Mouse (Mus musculus): ENCODE results near the gene Usp20. TPM values are rescaled to one million over a fixed set of nuclear protein-coding genes. Genes with fewer than 3 reads are reported as not detected.

The Usp20 gene
- polyA plus RNA-seq, 1 experiment from 2014 or later, result 18.0 TPM

DNA sequence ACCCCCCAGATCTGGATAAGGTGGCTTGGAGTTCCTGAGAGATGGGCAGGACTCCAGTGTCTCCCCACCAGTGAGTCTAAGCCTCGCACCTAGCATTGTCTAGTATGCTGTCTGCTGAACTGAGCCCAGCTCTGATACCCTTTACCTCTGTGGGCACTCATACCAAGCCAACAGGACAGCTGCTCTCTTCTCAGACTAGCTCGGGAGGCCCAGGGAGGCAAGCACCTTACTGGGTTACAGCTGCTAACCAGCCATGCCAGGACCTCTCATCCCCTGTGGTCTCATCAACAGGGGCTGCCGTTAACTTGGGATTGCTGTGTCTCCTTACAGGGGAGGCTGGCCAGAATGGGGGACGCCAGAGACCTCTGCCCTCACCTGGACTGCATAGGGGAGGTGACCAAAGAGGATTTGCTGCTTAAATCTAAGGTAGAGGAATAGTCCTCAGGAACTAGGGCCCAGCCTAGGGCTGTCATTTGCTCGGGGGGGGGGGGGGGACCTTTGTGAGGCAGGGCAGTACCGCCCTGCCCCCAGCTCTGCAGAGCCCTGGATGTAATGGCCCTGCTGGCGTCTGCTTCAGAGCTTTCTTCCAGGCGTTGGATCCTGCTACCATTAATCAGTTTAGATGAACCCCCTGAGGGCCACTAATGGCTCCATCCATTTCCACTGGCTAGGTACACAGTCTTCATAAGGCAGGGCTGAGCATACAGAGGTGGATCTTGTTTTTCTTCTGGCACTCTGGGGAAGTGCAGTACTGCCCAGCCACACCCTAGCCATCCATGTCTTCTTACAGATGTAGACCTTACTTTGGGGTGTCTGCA is 16.6 kb downstream of the Usp20 start:
- no peaks in the 10 kb centered on the region for H3K9me3 ChIP-seq
- no peak for DNase-seq (ENCODE audit: extremely low spot score, low spot score)
- no peaks in the 10 kb centered on the region for H3K4me1 ChIP-seq
- 74% methylated on average over 8 of the region's 8 CpGs for whole genome bisulfite sequencing
- H3K27me3 ChIP-seq (ENCODE audit: poor library complexity, severe bottlenecking), result no peaks in the 10 kb centered on the region
- 0 out of 2 replicates have a peak overlapping the region, but pooled peaks have one; percentile 20 for H3K27ac ChIP-seq
- no peak overlapping the region for H3K4me3 ChIP-seq
- H3K36me3 ChIP-seq (replicated peaks), result peaks cover 16% of the 10 kb centered on the region

GRCm38 (mm10) chr2:31002857-31003256 is 20.8 kb downstream of the Usp20 start:
- H3K36me3 ChIP-seq (replicated peaks), result peaks cover 30% of the 10 kb centered on the region
- 95% methylated on average over 10 of the region's 10 CpGs for WGBS

GRCm38 (mm10) chr2:31005453-31005852 is 23.4 kb downstream of the Usp20 start:
- no peak for DNase-seq (ENCODE audit: extremely low spot score, low spot score)
- H3K4me3 ChIP-seq, result no peak overlapping the region
- H3K9me3 ChIP-seq, result no peaks in the 10 kb centered on the region
- H3K4me1 ChIP-seq, result no peaks in the 10 kb centered on the region
- 84% methylated on average over 2 of the region's 2 CpGs for WGBS
- H3K27me3 ChIP-seq (ENCODE audit: poor library complexity, severe bottlenecking), result no peaks in the 10 kb centered on the region
- no peak overlapping the region for H3K27ac ChIP-seq
- peaks cover 30% of the 10 kb centered on the region for H3K36me3 ChIP-seq (replicated peaks)

More at GRCm38 (mm10) chr2:31002857-31003256, 20.8 kb downstream of the Usp20 start:
- no peak overlapping the region for H3K4me3 ChIP-seq
- H3K4me1 ChIP-seq, result no peaks in the 10 kb centered on the region
- H3K9me3 ChIP-seq, result no peaks in the 10 kb centered on the region
- no peak for DNase-seq (ENCODE audit: extremely low spot score, low spot score)
- H3K27ac ChIP-seq, result no peak overlapping the region
- H3K27me3 ChIP-seq (ENCODE audit: poor library complexity, severe bottlenecking), result no peaks in the 10 kb centered on the region

DNA sequence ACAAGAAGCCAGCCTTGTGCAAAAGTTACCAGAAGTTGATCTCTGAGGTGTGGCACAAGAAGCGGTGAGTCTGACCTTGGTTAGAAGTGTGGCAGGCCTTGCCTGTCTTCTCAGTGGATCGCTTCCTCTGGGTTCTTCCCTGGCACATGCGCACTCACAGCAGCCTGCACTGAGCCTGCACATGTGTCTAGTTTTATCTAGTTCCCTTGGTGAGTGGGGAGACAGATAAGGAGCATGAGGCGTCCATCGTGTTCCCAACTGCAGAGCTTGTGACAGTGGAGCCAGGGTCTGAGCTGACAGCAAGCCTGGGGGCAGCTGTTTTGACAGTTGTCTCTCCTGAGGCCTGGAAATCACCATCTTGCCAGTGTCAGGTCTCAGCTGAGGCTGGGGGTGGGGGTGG is 24.4 kb downstream of the Usp20 start:
- WGBS, result 93% methylated on average over 5 of the region's 5 CpGs
- peaks cover 40% of the 10 kb centered on the region for H3K36me3 ChIP-seq (replicated peaks)

DNA sequence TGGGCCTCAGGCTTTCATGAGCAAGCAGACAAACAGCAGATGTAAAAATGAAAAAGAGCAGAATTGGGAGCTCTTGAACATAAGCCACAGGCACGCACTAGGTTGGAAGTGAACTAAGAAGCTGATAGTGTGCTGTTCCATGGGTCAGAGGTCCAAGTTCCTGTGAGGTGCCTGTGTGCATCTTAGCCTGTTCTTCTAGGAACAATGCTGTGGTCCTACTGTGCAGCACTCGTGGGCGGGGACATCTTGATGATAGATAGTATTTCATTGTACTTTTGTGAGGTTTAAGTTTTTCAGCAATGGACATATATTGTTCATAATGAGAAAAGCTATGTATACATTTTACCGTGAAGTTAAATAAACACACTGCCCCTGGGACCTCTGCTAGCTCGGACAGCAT is 25.1 kb downstream of the Usp20 start:
- Histone ChIP-seq H3K9me3 (no peaks in the 10 kb centered on the region), H3K4me1 (no peaks in the 10 kb centered on the region), H3K27me3 (ENCODE audit: poor library complexity, severe bottlenecking) (no peaks in the 10 kb centered on the region), H3K36me3 (replicated peaks) (peaks cover 44% of the 10 kb centered on the region), H3K27ac (no peak overlapping the region), H3K4me3 (no peak overlapping the region)
- 92% methylated on average over 5 of the region's 5 CpGs for WGBS
- DNase-seq (ENCODE audit: extremely low spot score, low spot score), result no peak

More for the DNA sequence above, 24.4 kb downstream of the Usp20 start:
- Histone ChIP-seq H3K4me3 (no peak overlapping the region), H3K9me3 (no peaks in the 10 kb centered on the region), H3K4me1 (no peaks in the 10 kb centered on the region), H3K27me3 (ENCODE audit: poor library complexity, severe bottlenecking) (no peaks in the 10 kb centered on the region), H3K27ac (no peak overlapping the region)
- DNase-seq (ENCODE audit: extremely low spot score, low spot score), result no peak

DNA sequence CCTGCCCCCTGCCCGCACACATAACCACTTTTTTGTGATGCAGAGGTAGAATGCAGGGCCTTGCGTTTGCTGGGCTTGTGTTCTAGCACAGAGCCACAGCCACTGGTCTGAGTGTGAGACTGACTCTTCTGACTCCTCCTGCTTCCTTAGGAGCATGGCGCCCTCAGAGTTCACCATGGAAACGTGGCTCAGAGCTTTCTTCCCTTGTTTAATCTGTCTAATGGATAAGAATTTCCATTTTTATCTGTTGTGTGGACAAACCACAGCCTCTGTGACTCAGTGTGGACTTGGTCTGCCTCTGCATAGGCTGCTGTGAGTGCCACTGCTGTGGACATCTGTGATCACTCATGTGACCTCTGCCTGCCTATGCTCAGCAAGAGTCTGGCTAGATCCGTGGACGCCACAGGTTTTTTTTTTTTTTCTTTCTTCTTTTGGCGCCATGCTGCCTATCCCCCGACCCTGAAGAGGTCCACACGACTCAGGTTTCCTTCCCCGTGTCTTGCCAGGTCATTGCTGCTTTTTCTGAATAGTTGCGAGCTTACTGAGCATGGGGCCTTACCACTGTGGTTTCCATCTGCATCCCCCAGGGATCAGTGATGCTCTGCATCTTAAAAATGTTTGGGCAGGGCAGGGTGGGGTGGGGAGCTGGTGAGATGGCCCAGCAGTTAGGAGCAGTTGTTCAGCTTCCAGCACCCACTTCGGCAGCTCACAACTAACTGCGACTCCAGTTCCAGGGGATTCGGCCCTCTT is 31.5 kb downstream of the Usp20 start:
- H3K4me1 ChIP-seq, result no peaks in the 10 kb centered on the region
- 83% methylated on average over 14 of the region's 14 CpGs for WGBS
- no peaks in the 10 kb centered on the region for H3K27me3 ChIP-seq (ENCODE audit: poor library complexity, severe bottlenecking)
- no peak overlapping the region for H3K27ac ChIP-seq
- peaks cover 46% of the 10 kb centered on the region for H3K36me3 ChIP-seq (replicated peaks)
- H3K9me3 ChIP-seq, result no peaks in the 10 kb centered on the region
- DNase-seq (ENCODE audit: extremely low spot score, low spot score), result no peak
- H3K4me3 ChIP-seq, result no peak overlapping the region

DNA sequence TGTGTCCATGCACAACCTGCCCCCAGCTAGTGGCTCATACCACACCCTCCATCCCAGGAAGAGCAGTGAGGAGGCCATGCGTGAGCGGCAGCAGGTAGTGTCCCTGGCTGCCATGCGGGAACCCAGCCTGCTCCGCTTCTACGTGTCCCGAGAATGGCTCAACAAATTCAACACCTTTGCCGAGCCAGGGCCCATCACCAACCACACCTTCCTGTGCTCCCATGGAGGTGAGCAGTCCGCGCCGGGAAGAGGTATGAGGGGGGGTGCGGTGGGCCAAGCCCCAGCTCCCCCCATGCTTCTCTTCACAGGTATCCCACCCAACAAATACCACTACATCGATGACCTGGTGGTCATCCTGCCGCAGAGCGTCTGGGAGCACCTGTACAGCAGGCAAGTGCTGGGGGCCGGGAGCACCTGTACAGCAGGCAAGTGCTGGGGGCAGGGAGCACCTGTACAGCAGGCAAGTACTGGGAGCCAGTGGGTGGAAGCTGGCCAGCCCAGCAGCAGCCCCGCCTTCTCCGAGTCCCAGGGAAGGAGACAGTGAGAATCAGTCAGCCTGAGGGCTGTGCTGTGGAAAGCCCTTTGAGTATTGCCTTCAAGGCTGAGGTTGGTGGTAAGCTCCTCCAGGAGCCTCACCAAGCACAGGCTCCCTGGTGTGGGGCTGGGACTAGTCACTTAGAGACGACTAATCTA is 35.7 kb downstream of the Usp20 start:
- Histone ChIP-seq H3K4me3 (no peak overlapping the region), H3K4me1 (no peaks in the 10 kb centered on the region), H3K27ac (no peak overlapping the region), H3K9me3 (no peaks in the 10 kb centered on the region), H3K36me3 (replicated peaks) (peaks cover 59% of the 10 kb centered on the region), H3K27me3 (ENCODE audit: poor library complexity, severe bottlenecking) (no peaks in the 10 kb centered on the region)
- no peak for DNase-seq (ENCODE audit: extremely low spot score, low spot score)
- 94% methylated on average over 18 of the region's 18 CpGs for WGBS

GRCm38 (mm10) chr2:31018519-31018918 is 36.4 kb downstream of the Usp20 start:
- Histone ChIP-seq H3K36me3 (replicated peaks) (peaks cover 59% of the 10 kb centered on the region), H3K4me1 (no peaks in the 10 kb centered on the region), H3K4me3 (no peak overlapping the region), H3K9me3 (no peaks in the 10 kb centered on the region), H3K27ac (no peak overlapping the region), H3K27me3 (ENCODE audit: poor library complexity, severe bottlenecking) (no peaks in the 10 kb centered on the region)
- DNase-seq (ENCODE audit: extremely low spot score, low spot score), result no peak
- 88% methylated on average over 8 of the region's 8 CpGs for WGBS

GRCm38 (mm10) chr2:31019011-31019410 is 36.9 kb downstream of the Usp20 start:
- WGBS, result 93% methylated on average over 8 of the region's 8 CpGs
- Histone ChIP-seq H3K9me3 (no peaks in the 10 kb centered on the region), H3K4me1 (no peaks in the 10 kb centered on the region), H3K36me3 (replicated peaks) (peaks cover 59% of the 10 kb centered on the region), H3K27me3 (ENCODE audit: poor library complexity, severe bottlenecking) (no peaks in the 10 kb centered on the region), H3K27ac (no peak overlapping the region), H3K4me3 (no peak overlapping the region)
- DNase-seq (ENCODE audit: extremely low spot score, low spot score), result no peak

GRCm38 (mm10) chr2:31020202-31020601 is 38.1 kb downstream of the Usp20 start:
- no peak overlapping the region for H3K27ac ChIP-seq
- WGBS, result 90% methylated on average over 2 of the region's 2 CpGs
- DNase-seq (ENCODE audit: extremely low spot score, low spot score), result no peak
- H3K4me3 ChIP-seq, result no peak overlapping the region
- no peaks in the 10 kb centered on the region for H3K9me3 ChIP-seq
- H3K27me3 ChIP-seq (ENCODE audit: poor library complexity, severe bottlenecking), result no peaks in the 10 kb centered on the region
- no peaks in the 10 kb centered on the region for H3K4me1 ChIP-seq
- peaks cover 59% of the 10 kb centered on the region for H3K36me3 ChIP-seq (replicated peaks)

DNA sequence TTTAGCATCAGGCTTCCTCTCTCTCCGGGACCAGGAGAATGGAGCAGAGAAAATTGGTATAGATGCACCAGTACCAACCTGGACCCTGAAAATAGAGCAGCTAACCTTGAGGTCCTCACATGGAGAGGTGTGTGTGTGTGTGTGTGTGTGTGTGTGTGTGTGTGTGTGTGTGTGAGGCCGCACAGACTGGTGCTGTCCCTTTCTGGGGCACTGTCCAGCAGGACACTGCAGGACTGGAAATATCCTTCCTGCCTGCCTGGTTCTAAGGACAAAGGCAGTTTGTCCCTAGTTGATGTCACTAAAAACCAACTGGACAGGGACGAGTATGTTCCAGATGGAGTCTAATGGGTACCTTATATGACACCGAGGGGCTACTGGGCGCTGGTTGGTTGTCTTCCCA is 41.9 kb downstream of the Usp20 start:
- WGBS, result 84% methylated on average over 5 of the region's 5 CpGs
- H3K27me3 ChIP-seq (ENCODE audit: poor library complexity, severe bottlenecking), result no peaks in the 10 kb centered on the region
- H3K4me1 ChIP-seq, result peaks cover 9% of the 10 kb centered on the region; the same call in 1 of the 2 replicates
- H3K4me3 ChIP-seq, result no peak overlapping the region
- H3K27ac ChIP-seq, result no peak overlapping the region
- no peak for DNase-seq (ENCODE audit: extremely low spot score, low spot score)
- H3K9me3 ChIP-seq, result no peaks in the 10 kb centered on the region
- peaks cover 39% of the 10 kb centered on the region for H3K36me3 ChIP-seq (replicated peaks)

DNA sequence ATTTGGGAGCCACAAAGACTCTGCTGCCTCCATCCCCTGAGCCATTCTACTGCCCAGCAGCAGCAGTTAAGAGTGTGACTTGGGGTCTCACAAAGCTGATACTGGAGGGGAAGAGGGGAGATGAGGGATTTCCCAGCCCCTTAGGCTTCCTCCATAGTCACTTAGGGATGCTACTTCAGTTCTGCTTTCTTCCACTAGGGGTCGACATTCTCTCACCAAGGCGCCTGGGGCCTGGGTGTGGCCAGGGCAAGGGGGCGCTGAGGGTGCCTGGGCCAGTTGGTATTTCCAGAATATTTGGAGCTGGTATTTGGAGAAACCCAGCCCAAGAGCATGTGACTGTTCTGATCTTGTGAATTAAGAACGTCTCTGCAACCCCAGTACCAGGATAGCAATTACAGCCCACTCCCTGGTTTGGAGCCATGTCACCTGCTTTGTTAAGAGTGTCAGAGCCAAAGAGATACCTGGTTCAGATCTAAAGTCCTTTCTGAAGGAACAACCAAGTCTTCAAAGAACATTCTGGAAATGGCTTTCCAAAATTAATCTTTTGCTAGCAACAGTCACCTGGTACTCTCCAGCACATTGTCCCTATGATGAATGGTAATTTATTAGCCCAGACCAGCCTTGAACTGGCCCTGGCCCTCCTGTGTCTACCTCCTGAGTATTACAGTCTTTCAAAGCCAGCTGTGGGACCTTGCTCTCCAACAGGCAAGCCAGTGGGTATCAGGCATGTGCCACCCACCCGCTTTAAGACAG is 42.7 kb downstream of the Usp20 start:
- H3K4me3 ChIP-seq, result no peak overlapping the region
- H3K36me3 ChIP-seq (replicated peaks), result peaks cover 35% of the 10 kb centered on the region
- H3K27me3 ChIP-seq (ENCODE audit: poor library complexity, severe bottlenecking), result no peaks in the 10 kb centered on the region
- 25% methylated on average over 5 of the region's 5 CpGs for WGBS
- H3K4me1 ChIP-seq, result peaks cover 9% of the 10 kb centered on the region; the same call in 1 of the 2 replicates
- no peak overlapping the region for H3K27ac ChIP-seq
- H3K9me3 ChIP-seq, result no peaks in the 10 kb centered on the region
- peak; percentile 46 for DNase-seq (ENCODE audit: extremely low spot score, low spot score)
